Mouse (Mus musculus) MEL (cell line): ENCODE data around the gene Nfrkb. TPM values are rescaled to one million over a fixed set of nuclear protein-coding genes. Genes with fewer than 3 reads are reported as not detected.

ENCODE experiments used
- DNase-seq: peaks from one replicate; pipeline ENCODE4 v3.0.0; 2011; ENCODE audit warnings: low read depth, low spot score
- H3K27ac ChIP-seq: 2 replicates; pipeline ENCODE4 v1.5.1; 2012; ENCODE audit warnings: low read depth, mild to moderate bottlenecking, control low read depth, low read length, moderate library complexity; ENCODE audit not compliant: control insufficient read depth
- H3K27me3 ChIP-seq, 2 experiments: fragments of 150-350 bp in 1 of 2; sonication (generic) in 1 of 2; 2 replicates each; pipeline ENCODE4 v1.6.1; 2012; ENCODE audit warnings: low read length in 2 of 2, mild to moderate bottlenecking in 2 of 2, improper control_type of control experiment in 1 of 2, moderate library complexity in 1 of 2; ENCODE audit not compliant: insufficient read depth in 2 of 2, control insufficient read depth in 1 of 2
- H3K36me3 ChIP-seq, 2 experiments: 2 replicates each; pipeline ENCODE4 v1.6.1; 2012 to 2014; ENCODE audit warnings: low read length in 2 of 2, improper control_type of control experiment in 1 of 2, inconsistent platforms in 1 of 2, mild to moderate bottlenecking in 1 of 2; ENCODE audit not compliant: insufficient read depth in 2 of 2, control insufficient read depth in 1 of 2
- H3K4me1 ChIP-seq, 2 experiments: fragments of 150-350 bp in 1 of 2; sonication (generic) in 1 of 2; 2 replicates each; pipeline ENCODE4 v1.6.1; 2012; ENCODE audit warnings: low read length in 2 of 2, improper control_type of control experiment in 1 of 2, mild to moderate bottlenecking in 1 of 2; ENCODE audit not compliant: insufficient read depth in 2 of 2, control insufficient read depth in 1 of 2
- H3K4me3 ChIP-seq, 2 experiments: fragments of 150-350 bp in 1 of 2; sonication (generic) in 1 of 2; 2 replicates each; pipeline ENCODE4 v1.5.1; 2012; ENCODE audit warnings: low read depth in 2 of 2, low read length in 2 of 2, mild to moderate bottlenecking in 2 of 2, moderate library complexity in 2 of 2, control low read depth in 1 of 2, improper control_type of control experiment in 1 of 2; ENCODE audit not compliant: control insufficient read depth in 1 of 2, insufficient read depth in 1 of 2
- H3K79me2 ChIP-seq: 2 replicates; pipeline ENCODE4 v1.6.1; 2012; ENCODE audit warnings: mild to moderate bottlenecking, low read length, moderate library complexity; ENCODE audit not compliant: control insufficient read depth, poor library complexity, insufficient read depth
- H3K9ac ChIP-seq: 2 replicates; pipeline ENCODE4 v1.6.1; 2012; ENCODE audit warnings: low read depth, mild to moderate bottlenecking, control low read depth, low read length, moderate library complexity; ENCODE audit not compliant: control insufficient read depth, poor library complexity, severe bottlenecking
- H3K9me3 ChIP-seq: fragments of 150-350 bp; sonication (generic); replicated peaks from 2 replicates; pipeline ENCODE4 v1.6.1; 2012; ENCODE audit warnings: mild to moderate bottlenecking, low read length, improper control_type of control experiment, moderate library complexity; ENCODE audit not compliant: insufficient read depth
- BHLHE40 ChIP-seq: IDR thresholded peaks from 2 replicates; pipeline ENCODE4 v1.6.1; 2012; ENCODE audit warnings: low read depth, mild to moderate bottlenecking, inconsistent platforms, low read length, improper control_type of control experiment, borderline replicate concordance
- CHD1 ChIP-seq: IDR thresholded peaks from 2 replicates; pipeline ENCODE4 v1.6.1; 2012; ENCODE audit warnings: low read depth, mild to moderate bottlenecking, inconsistent platforms, low read length, improper control_type of control experiment
- CHD2 ChIP-seq: IDR thresholded peaks from 2 replicates; pipeline ENCODE4 v1.6.1; 2011; ENCODE audit warnings: low read length, improper control_type of control experiment
- CTCF ChIP-seq, 3 experiments: IDR thresholded peaks in 2 of 3; conservative IDR thresholded peaks in 1 of 3; 2 replicates each; pipeline ENCODE4 v1.5.1; 2011 to 2012; ENCODE audit warnings: low read length in 3 of 3, low read depth in 2 of 3, mild to moderate bottlenecking in 2 of 3, improper control_type of control experiment in 1 of 3, inconsistent platforms in 1 of 3, mixed read lengths in 1 of 3, moderate library complexity in 1 of 3; ENCODE audit not compliant: control insufficient read depth in 1 of 3, insufficient read depth in 1 of 3, poor library complexity in 1 of 3, severe bottlenecking in 1 of 3
- EP300 ChIP-seq, 2 experiments: IDR thresholded peaks; 2 replicates each; pipeline ENCODE4 v1.6.1; 2011; ENCODE audit warnings: improper control_type of control experiment in 2 of 2, low read length in 2 of 2, low read depth in 1 of 2, mild to moderate bottlenecking in 1 of 2
- HCFC1 ChIP-seq: IDR thresholded peaks from 2 replicates; pipeline ENCODE4 v1.6.1; 2012; ENCODE audit warnings: low read depth, mild to moderate bottlenecking, inconsistent platforms, low read length, improper control_type of control experiment, moderate library complexity
- MEF2A ChIP-seq: IDR thresholded peaks from 2 replicates; pipeline ENCODE4 v1.6.1; 2014; ENCODE audit warnings: low read depth, mild to moderate bottlenecking, inconsistent platforms, low read length, improper control_type of control experiment; ENCODE audit not compliant: poor library complexity, insufficient replicate concordance, severe bottlenecking; ENCODE audit errors: extremely low read depth
- MYB ChIP-seq: IDR thresholded peaks from 2 replicates; pipeline ENCODE4 v1.6.1; 2011; ENCODE audit warnings: mild to moderate bottlenecking, low read depth, low read length, improper control_type of control experiment
- POLR2AphosphoS5 ChIP-seq: IDR thresholded peaks from 2 replicates; pipeline ENCODE4 v1.6.1; 2012; ENCODE audit warnings: low read depth, borderline replicate concordance, mild to moderate bottlenecking, inconsistent platforms, low read length, moderate library complexity, mixed read lengths
- RAD21 ChIP-seq: IDR thresholded peaks from 2 replicates; pipeline ENCODE4 v1.6.1; 2011; ENCODE audit warnings: mild to moderate bottlenecking, low read depth, low read length, improper control_type of control experiment
- SMC3 ChIP-seq: IDR thresholded peaks from 2 replicates; pipeline ENCODE4 v1.6.1; 2011; ENCODE audit warnings: low read depth, low read length, improper control_type of control experiment
- TBP ChIP-seq: IDR thresholded peaks from 2 replicates; pipeline ENCODE4 v1.8.0; 2011; ENCODE audit warnings: low read depth, low read length, improper control_type of control experiment
- TCF12 ChIP-seq: IDR thresholded peaks from 2 replicates; pipeline ENCODE4 v1.6.1; 2014; ENCODE audit warnings: low read depth, mild to moderate bottlenecking, inconsistent platforms, low read length, improper control_type of control experiment, moderate library complexity
- UBTF ChIP-seq: IDR thresholded peaks from 2 replicates; pipeline ENCODE4 v1.6.1; 2012; ENCODE audit warnings: low read depth, mild to moderate bottlenecking, inconsistent platforms, low read length, improper control_type of control experiment, moderate library complexity, borderline replicate concordance; ENCODE audit not compliant: insufficient read depth
- ZC3H11A ChIP-seq: IDR thresholded peaks from 2 replicates; pipeline ENCODE4 v1.6.1; 2012; ENCODE audit warnings: low read depth, mild to moderate bottlenecking, inconsistent platforms, low read length, improper control_type of control experiment
- polyA plus RNA-seq, 2 experiments: library from polyadenylated mRNA; stranded (reverse) in 1 of 2; unstranded in 1 of 2; fragments of >175 nt in 1 of 2; fragments of >200 nt in 1 of 2; gene quantifications; 2 replicates each; pipeline versions ENCODE4 v1.2.1 to v1.2.4; 2012; ENCODE audit warnings: low replicate concordance in 2 of 2, low read depth in 1 of 2; ENCODE audit not compliant: insufficient read length in 2 of 2, insufficient read depth in 1 of 2, missing spikeins in 1 of 2
- total RNA-seq: library from RNA; depleted of rRNA; stranded (reverse); fragments of 300-350 nt; gene quantifications from 2 replicates; pipeline ENCODE4 v1.2.3, GENCODE M21; 2012

Nfrkb gene
- total and polyA plus RNA-seq, 3 experiments: 20.3 to 54.1 (median 33.8) TPM

DNA sequence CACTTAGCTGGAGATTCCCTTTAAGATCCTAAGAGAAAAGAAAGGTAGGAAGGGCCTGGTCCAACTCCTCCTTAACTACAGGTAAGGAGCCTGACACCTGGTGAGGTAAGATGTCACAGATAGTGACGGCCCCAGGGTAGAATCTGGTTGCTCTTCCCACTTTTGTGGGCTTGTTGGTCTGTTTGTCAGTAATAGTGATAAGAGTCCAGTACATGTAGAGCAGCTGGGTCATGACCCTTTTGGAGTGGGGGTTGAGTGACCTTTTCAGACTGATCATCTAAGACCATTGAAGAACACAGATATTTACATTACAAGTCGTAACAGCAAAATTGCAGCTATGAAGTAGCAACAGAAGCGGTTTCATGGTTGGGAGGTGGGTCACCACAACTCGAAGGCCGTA, 1.2 kb downstream of the Nfrkb start:
- no peak for DNase-seq
- peaks cover 19% of the 10 kb centered on the region for H3K79me2 ChIP-seq
- peaks cover 9 to 24% of the 10 kb centered on the region in 2 experiments for H3K36me3 ChIP-seq
- peaks cover 0 to 14% of the 10 kb centered on the region in 2 experiments for H3K4me1 ChIP-seq
- no peaks in the 10 kb centered on the region for H3K9me3 ChIP-seq
- TF ChIP-seq POLR2AphosphoS5 (no peak), TBP (no peak), EP300 (IDR thresholded peaks at IDR 0.05; ENCODE audit: low read depth in 1 of 2, low read length in 2 of 2) (no peak), CHD2 (no peak), BHLHE40 (no peak), TCF12 (no peak), HCFC1 (no peak), SMC3 (no peak), ZC3H11A (no peak), CHD1 (no peak), MYB (no peak), UBTF (no peak)
- H3K9ac ChIP-seq: no peak overlapping the region
- no peaks in the 10 kb centered on the region for H3K27me3 ChIP-seq
- H3K27ac ChIP-seq: no peak overlapping the region
- H3K4me3 ChIP-seq: peak overlapping the region in 1 of 2 experiments; percentile 99; a peak in 3 of 4 replicates

DNA sequence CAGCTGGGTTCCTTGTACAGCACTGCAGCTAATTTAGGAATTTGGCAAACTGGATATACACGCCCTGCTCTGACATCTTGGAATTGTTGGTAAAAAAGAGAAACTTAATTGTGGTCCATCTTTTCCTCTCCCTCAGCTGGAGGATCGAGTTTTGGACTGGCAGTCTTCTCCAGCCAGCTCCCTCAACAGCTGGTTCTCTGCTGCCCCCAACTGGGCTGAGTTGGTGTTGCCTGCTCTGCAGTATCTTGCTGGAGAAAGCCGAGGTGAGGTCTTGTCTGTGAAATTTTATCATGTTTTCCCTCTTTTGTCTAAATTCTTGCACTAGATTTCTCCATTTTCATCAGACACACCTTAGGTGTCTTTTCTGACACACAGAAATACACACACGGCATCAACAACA, 14.4 kb downstream of the Nfrkb start:
- Histone ChIP-seq H3K4me1 (no peaks in the 10 kb centered on the region), H3K27ac (no peak overlapping the region), H3K36me3 (peaks cover 0 to 42% of the 10 kb centered on the region in 2 experiments; a peak in 2 of 4 replicates), H3K9me3 (no peaks in the 10 kb centered on the region), H3K79me2 (no peaks in the 10 kb centered on the region), H3K27me3 (no peaks in the 10 kb centered on the region), H3K9ac (no peak overlapping the region), H3K4me3 (no peak overlapping the region)
- peak; percentile 74 for DNase-seq
- TF ChIP-seq MEF2A (no peak), RAD21 (peak; percentile 76), SMC3 (peak; percentile 72), BHLHE40 (peak; percentile 17; the same call in 1 of the 2 replicates), ZC3H11A (peak; percentile 31; the same call in 1 of the 2 replicates), CTCF (IDR thresholded peaks at IDR 0.05 in 2 of 3, conservative IDR thresholded peaks at IDR 0.05 in 1 of 3; ENCODE audit: control insufficient read depth in 1 of 3, insufficient read depth in 1 of 3, low read depth in 2 of 3, low read length in 3 of 3, poor library complexity in 1 of 3, severe bottlenecking in 1 of 3) (peak; percentile 79 to 90 (median 84)), CHD1 (no peak)
